Mouse (Mus musculus) cerebellum, postnatal 10 days (tissue): ENCODE results near the gene Mapk8.
A peak's percentile ranks its signal among the peaks of the same experiment; 100 is the strongest.

Experiments used
- DNase-seq, 2 experiments: peaks; one replicate each; pipeline ENCODE4 v3.0.0; 2021; ENCODE audit warnings: mixed read lengths in 2 of 2

The Mapk8 gene

GRCm38 (mm10) chr14:33343131-33343725 lies 103.7 kb downstream of the Mapk8 start:
- no peak for DNase-seq

DNA sequence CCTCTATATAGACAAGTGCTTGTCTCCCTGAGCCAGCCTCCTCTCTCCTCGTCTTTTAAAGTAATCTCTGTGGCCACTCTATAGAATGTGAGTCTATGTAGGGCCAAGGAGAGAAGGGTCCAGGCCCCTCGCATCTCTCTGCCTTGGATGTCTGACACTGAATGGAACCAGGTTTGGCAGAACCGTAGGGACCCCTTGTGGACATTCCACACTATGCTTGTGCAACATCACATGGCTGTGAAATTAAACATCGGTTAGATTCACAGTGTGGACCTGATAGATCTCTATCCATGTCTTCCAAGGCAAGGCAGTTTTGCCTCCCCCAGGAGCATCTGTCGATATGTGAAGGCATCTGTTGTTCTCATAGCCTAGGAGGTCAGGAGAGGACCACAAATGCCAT lies 108.3 kb downstream of the Mapk8 start:
- no peak for DNase-seq

DNA sequence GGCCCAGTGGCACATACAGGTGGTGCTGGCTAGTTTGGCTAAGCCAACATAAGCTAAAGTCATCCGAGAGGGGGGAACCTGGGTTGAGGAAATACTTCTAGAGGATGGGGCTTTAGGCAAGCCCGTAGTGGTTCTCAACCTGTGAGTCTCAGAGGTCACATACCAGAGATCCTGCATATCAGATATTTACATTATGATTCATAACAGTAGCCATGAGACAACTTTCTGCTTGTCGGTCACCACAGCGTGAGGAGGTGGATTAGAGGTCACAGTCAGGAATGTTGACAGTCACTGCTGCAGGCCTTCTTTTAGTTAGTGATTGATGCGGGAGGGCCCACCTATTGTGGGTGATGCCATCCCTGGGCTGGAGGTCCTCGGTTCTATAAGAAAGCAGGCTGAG lies 111.2 kb downstream of the Mapk8 start:
- no peak for DNase-seq

- DNase-seq: no peak
Measured at GRCm38 (mm10) chr14:33334402-33334801, 112.6 kb downstream of the Mapk8 start.

GRCm38 (mm10) chr14:33333833-33334232 lies 113.1 kb downstream of the Mapk8 start:
- no peak for DNase-seq

DNA sequence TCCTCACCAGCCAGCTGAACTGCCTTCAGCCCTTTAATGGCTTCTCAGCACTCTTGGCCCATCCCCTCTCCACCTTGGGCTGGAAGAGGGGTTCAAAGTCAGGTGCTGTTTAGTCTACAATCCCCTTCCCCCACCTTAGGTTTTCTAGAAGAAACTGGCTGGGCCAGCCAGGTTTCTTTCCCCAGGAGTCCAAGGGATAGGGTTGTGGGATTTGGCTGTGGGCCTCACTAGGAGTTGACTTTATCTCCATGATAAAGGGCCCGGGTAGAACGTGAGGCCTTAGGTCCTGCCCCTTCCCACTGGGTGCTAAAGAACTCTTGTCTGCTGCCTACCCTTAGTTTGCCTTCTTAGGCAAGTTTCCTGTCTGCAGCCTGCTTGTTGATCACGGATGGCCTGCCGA lies 115.3 kb downstream of the Mapk8 start:
- DNase-seq: no peak

DNA sequence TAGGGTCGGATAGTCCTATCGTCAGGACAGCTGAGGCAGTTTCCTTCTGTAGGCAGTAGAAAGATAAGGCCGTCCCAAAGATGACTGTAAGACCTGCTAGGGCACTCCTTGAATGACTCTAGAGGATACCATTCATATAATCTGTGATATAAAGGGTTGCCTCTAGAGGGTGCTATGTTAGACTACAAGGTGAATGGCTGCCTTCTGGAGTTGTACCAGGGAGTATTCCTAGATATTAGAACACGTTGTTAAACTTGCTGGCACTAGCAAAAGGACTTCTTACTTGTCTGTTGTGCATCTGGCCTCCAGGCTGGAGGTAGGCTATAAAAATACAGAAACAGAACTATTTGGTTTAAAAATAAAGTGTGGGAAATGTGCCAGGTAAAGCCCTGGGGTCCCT lies 116.0 kb downstream of the Mapk8 start:
- DNase-seq: peak in 1 of 2 experiments; percentile 48

- no peak for DNase-seq
Measured at GRCm38 (mm10) chr14:33329297-33329805, 117.6 kb downstream of the Mapk8 start.

GRCm38 (mm10) chr14:33328369-33328768 lies 118.6 kb downstream of the Mapk8 start:
- peak in 1 of 2 experiments; percentile 34 for DNase-seq
